7 mouse cellular contexts compared by ENCODE assay signal in the genomic region with DNA sequence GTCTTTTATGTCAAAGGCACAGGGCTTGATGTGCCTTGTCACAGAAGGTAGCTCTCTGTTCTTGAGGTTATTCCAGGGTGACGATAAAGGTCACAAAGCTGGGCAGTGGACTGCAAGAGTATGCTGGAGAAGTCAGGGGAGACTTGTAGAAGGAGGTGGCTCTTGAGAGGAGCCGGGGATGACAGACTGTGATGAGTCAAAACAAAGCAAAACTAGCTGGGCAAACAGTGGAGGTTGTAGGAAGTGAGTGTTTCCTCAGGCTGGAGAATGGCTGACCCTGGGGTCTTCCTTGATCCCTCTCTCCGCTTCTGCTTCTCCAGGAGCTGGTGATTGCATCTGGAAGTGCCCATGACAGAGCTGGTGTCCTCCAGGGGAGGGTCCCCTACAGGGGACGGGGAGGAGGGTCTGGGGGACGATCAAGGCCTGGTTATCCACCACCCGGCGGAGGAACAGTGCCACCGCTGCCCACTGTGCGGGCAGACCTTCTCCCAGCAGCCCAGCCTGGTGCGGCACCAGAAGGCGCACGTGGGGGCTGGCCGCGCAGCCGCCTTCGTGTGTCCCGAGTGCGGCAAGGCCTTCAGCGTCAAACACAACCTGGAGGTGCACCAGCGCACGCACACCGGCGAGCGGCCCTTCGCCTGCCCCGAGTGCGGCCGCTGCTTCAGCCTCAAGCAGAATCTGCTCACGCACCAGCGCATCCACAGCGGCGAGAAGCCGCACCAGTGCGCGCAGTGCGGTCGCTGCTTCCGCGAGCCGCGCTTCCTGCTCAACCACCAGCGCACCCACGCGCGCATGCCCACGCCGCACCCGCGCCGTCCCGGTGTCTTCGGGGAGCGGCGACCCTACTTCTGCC. TPM values are rescaled to one million over a fixed set of nuclear protein-coding genes. Genes with fewer than 3 reads are reported as not detected.
DNase-seq lines count a peak whose midpoint lies in the region; ATAC-seq and TF ChIP-seq lines count a peak whose summit lies in the region.

No protein-coding gene starts in this region.

- TF ChIP-seq EP300 in heart, postnatal 0 days (IDR thresholded peaks at IDR 0.05; ENCODE audit: low read depth), result no peak

- DNase-seq in spleen, adult 18-20 months, result peak; percentile 15 to 45
- DNase-seq in spleen, adult 12 weeks (ENCODE audit: low spot score), result no peak
- peak; percentile 54 to 63 for DNase-seq in cerebellum, postnatal 36 days
- no peak for DNase-seq in heart, postnatal 0 days (ENCODE audit: low spot score)
- DNase-seq in left cerebral cortex, adult 2 months (ENCODE audit: extremely low spot score in 1 of 2, low spot score in 2 of 2), result peak; percentile 65 to 70

- H3K4me3 ChIP-seq in heart, postnatal 0 days (ENCODE audit: low read depth, low read length), result peak overlapping the region; percentile 47
- peak overlapping the region; percentile 54 for H3K4me3 ChIP-seq in left cerebral cortex, adult 2 months
- peak overlapping the region; percentile 45 for H3K4me3 ChIP-seq in midbrain, embryonic 12.5 days
- H3K4me3 ChIP-seq in stomach, embryonic 16.5 days (replicated peaks; ENCODE audit: low read length), result peak overlapping the region; percentile 45

- 16% methylated on average over 52 of the region's 54 CpGs for WGBS in heart, postnatal 0 days
- WGBS in midbrain, embryonic 12.5 days, result 11% methylated on average over 51 of the region's 54 CpGs
- WGBS in stomach, embryonic 16.5 days, result 5% methylated on average over 54 of the region's 54 CpGs

- intact Hi-C loops in left cerebral cortex, adult 2 months (cut with DNase I), result no loop called here

- no peak overlapping the region for H3K27ac ChIP-seq in heart, postnatal 0 days (ENCODE audit: low read depth)
- peak overlapping the region; percentile 72 for H3K27ac ChIP-seq in left cerebral cortex, adult 2 months
- no peak overlapping the region for H3K27ac ChIP-seq in midbrain, embryonic 12.5 days (replicated peaks)
- no peak overlapping the region for H3K27ac ChIP-seq in stomach, embryonic 16.5 days (ENCODE audit: low read length)

- peak; percentile 15; the same call in 1 of the 2 replicates for ATAC-seq in heart, postnatal 0 days (ENCODE audit: insufficient read depth, low read depth)
- peak; percentile 47; the same call in 1 of the 2 replicates for ATAC-seq in midbrain, embryonic 12.5 days (ENCODE audit: low FRiP score, low read depth)
- 0 out of 2 replicates have a peak, but pooled peaks have one; percentile 34 for ATAC-seq in stomach, embryonic 16.5 days (ENCODE audit: insufficient read depth, low FRiP score)

- peaks cover 20% of the 10 kb centered on the region for H3K4me1 ChIP-seq in heart, postnatal 0 days (ENCODE audit: control insufficient read depth, insufficient read depth)
- H3K4me1 ChIP-seq in midbrain, embryonic 12.5 days, result peaks cover 20% of the 10 kb centered on the region
- peaks cover 11% of the 10 kb centered on the region for H3K4me1 ChIP-seq in stomach, embryonic 16.5 days (ENCODE audit: control insufficient read depth, insufficient read depth, low read length)

- no peaks in the 10 kb centered on the region for H3K9me3 ChIP-seq in heart, postnatal 0 days (replicated peaks; ENCODE audit: control insufficient read depth, low read length)
- H3K9me3 ChIP-seq in midbrain, embryonic 12.5 days, result no peaks in the 10 kb centered on the region
- no peaks in the 10 kb centered on the region for H3K9me3 ChIP-seq in stomach, embryonic 16.5 days (replicated peaks; ENCODE audit: control insufficient read depth, low read length)

- 0 out of 2 replicates have a peak overlapping the region, but pooled peaks have one; percentile 19 for H3K9ac ChIP-seq in heart, postnatal 0 days (replicated peaks; ENCODE audit: low read depth, low read length)
- peak overlapping the region; percentile 34; the same call in 1 of the 2 replicates for H3K9ac ChIP-seq in midbrain, embryonic 12.5 days (replicated peaks)
- H3K9ac ChIP-seq in stomach, embryonic 16.5 days (ENCODE audit: low read length), result peak overlapping the region; percentile 70

- H3K4me2 ChIP-seq in heart, postnatal 0 days (ENCODE audit: low read depth, low read length), result peak overlapping the region; percentile 76
- peak overlapping the region; percentile 67 for H3K4me2 ChIP-seq in midbrain, embryonic 12.5 days (replicated peaks)
- peak overlapping the region; percentile 85 for H3K4me2 ChIP-seq in stomach, embryonic 16.5 days (ENCODE audit: low read depth, low read length)

- no peaks in the 10 kb centered on the region for H3K36me3 ChIP-seq in heart, postnatal 0 days (replicated peaks; ENCODE audit: control insufficient read depth, insufficient read depth, low read length)
- H3K36me3 ChIP-seq in midbrain, embryonic 12.5 days, result no peaks in the 10 kb centered on the region
- H3K36me3 ChIP-seq in stomach, embryonic 16.5 days (ENCODE audit: control insufficient read depth, insufficient read depth, low read length), result no peaks in the 10 kb centered on the region

- H3K27me3 ChIP-seq in heart, postnatal 0 days (ENCODE audit: control insufficient read depth, insufficient read depth, low read length), result peaks cover 15% of the 10 kb centered on the region
- H3K27me3 ChIP-seq in midbrain, embryonic 12.5 days, result peaks cover 58% of the 10 kb centered on the region
- H3K27me3 ChIP-seq in stomach, embryonic 16.5 days (ENCODE audit: control insufficient read depth, insufficient read depth, low read length), result peaks cover 40% of the 10 kb centered on the region

- no peak for TF ChIP-seq CTCF in heart, postnatal 0 days (IDR thresholded peaks at IDR 0.05; ENCODE audit: low read depth)
- no peak for TF ChIP-seq CTCF in left cerebral cortex, adult 2 months (IDR thresholded peaks at IDR 0.05)

RNA-seq across cellular contexts. Expression of gene AI854703, which starts 2.5 kb away (rescaled TPM):
- 0.38 TPM in 1 of 2 replicates, not detected in the other for total RNA-seq in heart, postnatal 0 days (2014; rRNA removed; ENCODE audit: low replicate concordance)
- 0.73 and 0.87 TPM in 2 replicates for polyA plus RNA-seq in heart, postnatal 0 days (2015; fragmentation: Nextera tagmentation; extraction: Ambion mirVana)
- 10 to 100 TPM; 14.9 to 17.1 TPM for total RNA-seq in left cerebral cortex, adult 2 months (2021)
- 1.4 and 1.5 TPM in 2 replicates for polyA plus RNA-seq in midbrain, embryonic 12.5 days (2016; fragmentation: Nextera tagmentation; extraction: Ambion mirVana)
- 1.1 and 1.3 TPM in 2 replicates for polyA plus RNA-seq in stomach, embryonic 16.5 days (2015; fragmentation: Nextera tagmentation; extraction: Ambion mirVana)

RNA-seq across cellular contexts. Expression of gene Gimap8, which starts 18.0 kb away (rescaled TPM):
- total RNA-seq in heart, postnatal 0 days (2014; rRNA removed; ENCODE audit: low replicate concordance), result 0.15 and 3.2 TPM in 2 replicates
- 2.6 and 2.7 TPM in 2 replicates for polyA plus RNA-seq in heart, postnatal 0 days (2015; fragmentation: Nextera tagmentation; extraction: Ambion mirVana)
- total RNA-seq in left cerebral cortex, adult 2 months (2021), result under 1 TPM; 0.77 to 0.81 TPM
- polyA plus RNA-seq in midbrain, embryonic 12.5 days (2016; fragmentation: Nextera tagmentation; extraction: Ambion mirVana), result 0.45 and 0.77 TPM in 2 replicates
- polyA plus RNA-seq in stomach, embryonic 16.5 days (2015; fragmentation: Nextera tagmentation; extraction: Ambion mirVana), result 1.6 and 1.8 TPM in 2 replicates

RNA-seq across cellular contexts. Expression of gene Zfp775, which starts 27.2 kb away (rescaled TPM):
- total RNA-seq in heart, postnatal 0 days (2014; rRNA removed; ENCODE audit: low replicate concordance), result 4.0 and 5.1 TPM in 2 replicates
- 5.7 and 7.6 TPM in 2 replicates for polyA plus RNA-seq in heart, postnatal 0 days (2015; fragmentation: Nextera tagmentation; extraction: Ambion mirVana)
- total RNA-seq in left cerebral cortex, adult 2 months (2021), result 1 to 10 TPM; 6.3 to 8.3 TPM
- polyA plus RNA-seq in midbrain, embryonic 12.5 days (2016; fragmentation: Nextera tagmentation; extraction: Ambion mirVana), result 13.3 and 15.7 TPM in 2 replicates
- polyA plus RNA-seq in stomach, embryonic 16.5 days (2015; fragmentation: Nextera tagmentation; extraction: Ambion mirVana), result 5.2 and 5.9 TPM in 2 replicates

RNA-seq across cellular contexts. Expression of gene Gm44965, which starts 35.3 kb away (rescaled TPM):
- total RNA-seq in heart, postnatal 0 days (2014; rRNA removed; ENCODE audit: low replicate concordance), result not detected in 2 replicates
- not detected in 2 replicates for polyA plus RNA-seq in heart, postnatal 0 days (2015; fragmentation: Nextera tagmentation; extraction: Ambion mirVana)
- total RNA-seq in left cerebral cortex, adult 2 months (2021), result not detected
- 0.65 TPM in 1 of 2 replicates, not detected in the other for polyA plus RNA-seq in midbrain, embryonic 12.5 days (2016; fragmentation: Nextera tagmentation; extraction: Ambion mirVana)
- polyA plus RNA-seq in stomach, embryonic 16.5 days (2015; fragmentation: Nextera tagmentation; extraction: Ambion mirVana), result 0.70 and 1.8 TPM in 2 replicates

RNA-seq across cellular contexts. Expression of gene Repin1, which starts 35.4 kb away (rescaled TPM):
- total RNA-seq in heart, postnatal 0 days (2014; rRNA removed; ENCODE audit: low replicate concordance), result 49.7 and 50.3 TPM in 2 replicates
- 16.6 and 17.5 TPM in 2 replicates for polyA plus RNA-seq in heart, postnatal 0 days (2015; fragmentation: Nextera tagmentation; extraction: Ambion mirVana)
- total RNA-seq in left cerebral cortex, adult 2 months (2021), result 10 to 100 TPM; 56.5 to 58.0 TPM
- polyA plus RNA-seq in midbrain, embryonic 12.5 days (2016; fragmentation: Nextera tagmentation; extraction: Ambion mirVana), result 50.1 and 54.1 TPM in 2 replicates
- polyA plus RNA-seq in stomach, embryonic 16.5 days (2015; fragmentation: Nextera tagmentation; extraction: Ambion mirVana), result 25.7 and 28.0 TPM in 2 replicates

Comparison
In these comparisons a context has a peak if more than half of its experiments do, and no peak if none do; other contexts are left out.
1. DNase-seq: peak in spleen, adult 18-20 months (2 of 2), cerebellum, postnatal 36 days (2 of 2) and left cerebral cortex, adult 2 months (2 of 2); none in spleen, adult 12 weeks (single experiment) and heart, postnatal 0 days (single experiment).
2. H3K9ac ChIP-seq: peak in every context shown above with its lines; median percentile 70 in stomach, embryonic 16.5 days; 34 in midbrain, embryonic 12.5 days; 19 in heart, postnatal 0 days.
3. Peak in every context shown above with its lines, with median percentiles within 50 percentile points of each other: ATAC-seq, H3K4me2 ChIP-seq and H3K4me3 ChIP-seq.